Mouse (Mus musculus): Measurements from ENCODE around the gene Arid1b.
A peak's percentile ranks its signal among the peaks of the same experiment; 100 is the strongest.

Arid1b gene

DNA sequence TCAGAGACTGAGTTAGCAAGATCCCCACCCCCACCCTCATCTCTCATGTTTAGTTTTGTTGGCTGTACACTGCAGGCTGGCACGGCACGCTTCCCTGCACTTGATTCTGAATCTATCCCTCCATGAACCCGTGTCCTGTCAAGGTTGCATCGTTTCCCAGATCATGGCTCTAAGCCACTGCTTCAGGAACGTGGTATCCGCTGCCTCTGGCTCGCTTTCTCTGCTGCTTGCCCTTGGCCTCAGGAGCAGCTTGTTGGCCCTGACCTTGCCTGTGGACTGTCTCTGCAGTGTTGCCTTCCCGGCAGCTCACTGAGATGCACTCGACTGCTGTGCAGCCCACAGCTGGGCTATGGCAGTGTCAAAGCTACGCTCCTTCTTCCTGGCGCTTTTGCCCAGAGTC lies 252.6 kb downstream of the Arid1b start:
- DNase-seq (ENCODE audit: low spot score in 2 of 2): no peak

DNA sequence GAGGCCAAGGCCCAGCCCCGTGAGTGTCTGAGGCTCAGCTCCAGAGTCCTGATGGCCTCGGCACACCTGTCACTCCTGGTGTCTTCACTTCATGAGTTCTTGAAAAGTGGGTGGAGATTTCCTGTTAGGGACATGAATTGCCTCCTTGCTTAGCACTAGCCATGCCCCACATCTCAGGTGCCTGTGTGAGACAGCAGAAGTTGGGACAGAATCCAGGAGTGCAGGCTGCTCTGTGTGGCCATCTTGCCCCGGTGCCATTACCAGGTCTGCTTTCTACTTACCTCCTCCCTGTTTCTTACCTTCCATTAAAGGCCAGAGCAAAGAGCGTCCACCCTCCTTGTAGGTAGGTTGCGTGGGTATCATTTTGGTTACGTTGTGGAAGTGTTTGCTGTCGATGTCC lies 253.1 kb downstream of the Arid1b start:
- DNase-seq (ENCODE audit: low spot score in 2 of 2): no peak

DNA sequence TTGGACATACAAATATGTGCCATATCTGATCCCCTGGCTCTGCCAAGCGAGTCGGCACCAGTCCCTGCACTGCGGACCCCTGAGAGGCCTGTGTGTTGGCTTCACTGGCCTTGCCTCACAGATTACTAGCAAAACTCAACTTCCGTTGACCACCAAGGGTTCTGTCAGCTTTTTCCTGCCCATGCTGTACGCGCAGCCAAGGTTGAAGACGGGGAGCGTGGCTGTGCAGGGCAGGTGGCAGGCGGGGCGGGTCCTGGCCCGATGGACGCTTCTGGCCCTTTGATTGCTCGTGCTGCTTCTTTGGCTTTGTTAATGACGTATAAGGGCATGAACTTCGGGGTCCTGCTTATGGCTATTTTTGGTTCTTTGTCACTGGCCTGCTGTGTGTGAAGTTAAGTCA lies 253.6 kb downstream of the Arid1b start:
- DNase-seq (ENCODE audit: low spot score in 2 of 2): no peak

DNA sequence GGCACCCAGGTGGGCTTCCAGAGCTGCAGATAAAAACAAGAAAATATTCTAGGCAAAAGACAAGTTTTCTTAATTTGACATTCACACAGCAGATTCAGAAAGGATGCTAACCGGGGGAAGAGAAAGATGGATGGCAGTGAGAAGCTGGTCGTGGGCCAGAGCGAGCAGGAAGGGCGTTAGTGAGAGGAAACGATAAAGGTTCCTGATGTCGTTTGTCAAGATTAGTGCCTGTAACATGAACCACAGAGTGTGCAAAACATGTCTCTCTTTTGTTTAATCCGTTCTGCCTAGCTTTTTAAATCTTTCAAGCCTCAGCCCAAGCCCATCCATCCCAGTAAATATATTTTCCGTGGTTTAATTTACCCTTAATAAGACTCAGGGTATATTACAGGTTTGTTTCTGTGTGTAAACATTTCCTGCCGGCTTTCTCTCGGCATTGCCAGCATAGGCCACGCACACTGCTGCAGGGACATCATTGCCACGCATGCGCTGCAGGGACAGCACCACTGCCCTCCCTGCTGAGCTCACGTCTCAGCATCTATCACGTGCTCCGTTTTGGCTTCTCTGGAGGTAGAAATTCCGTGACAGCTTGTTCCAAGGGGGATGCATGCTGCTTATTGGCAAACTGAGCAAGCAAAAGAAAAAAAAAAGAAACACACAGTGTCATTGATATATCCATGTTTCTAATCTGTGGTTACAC lies 255.0 kb downstream of the Arid1b start:
- DNase-seq (ENCODE audit: low spot score in 2 of 2): peak; percentile 67 to 81

DNA sequence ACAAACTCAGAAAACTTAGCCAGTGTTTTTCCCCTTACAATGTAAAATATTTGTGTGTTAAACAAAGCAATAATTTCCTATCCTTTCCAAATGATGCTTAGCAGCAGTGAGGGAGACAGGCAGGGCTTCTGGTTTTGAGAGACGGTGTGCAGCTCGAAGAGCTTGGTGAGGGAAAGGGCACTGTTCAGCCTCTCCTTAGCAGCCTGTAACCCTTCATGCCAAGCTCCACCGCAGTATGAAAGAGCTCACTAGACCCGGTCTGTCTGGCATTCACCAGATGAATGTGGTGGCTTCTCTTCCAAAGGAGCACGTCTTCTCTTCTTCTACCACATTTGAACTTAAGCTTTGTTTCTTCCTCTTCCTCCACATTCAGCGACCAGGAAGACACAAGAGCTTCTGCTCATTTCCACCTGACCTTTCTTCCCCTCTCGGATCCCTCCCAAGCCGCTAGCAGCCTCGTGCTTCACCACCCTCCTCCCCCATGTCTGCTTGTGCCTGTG lies 255.6 kb downstream of the Arid1b start:
- DNase-seq (ENCODE audit: low spot score in 2 of 2): no peak

DNA sequence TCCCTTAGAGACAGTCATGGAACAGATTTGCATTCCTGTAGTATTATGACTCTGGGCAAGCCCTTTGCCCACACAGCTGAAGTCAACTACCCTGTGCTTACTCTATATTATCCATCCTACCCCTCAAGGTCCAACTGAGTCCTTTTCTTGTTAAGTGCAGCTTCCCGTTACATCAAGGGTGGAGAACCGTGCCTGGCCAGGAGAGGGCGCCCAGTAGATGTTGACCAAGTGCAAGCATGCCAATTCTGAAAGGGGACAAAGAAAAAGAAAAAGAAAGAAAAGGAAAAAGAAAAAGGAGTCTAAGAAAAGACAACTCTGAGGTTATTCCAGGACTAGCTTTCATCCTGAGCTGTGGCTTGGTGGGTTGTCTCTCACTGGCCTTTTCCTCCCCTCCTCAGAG lies 258.3 kb downstream of the Arid1b start:
- DNase-seq (ENCODE audit: low spot score in 2 of 2): peak; percentile 70 to 82

DNA sequence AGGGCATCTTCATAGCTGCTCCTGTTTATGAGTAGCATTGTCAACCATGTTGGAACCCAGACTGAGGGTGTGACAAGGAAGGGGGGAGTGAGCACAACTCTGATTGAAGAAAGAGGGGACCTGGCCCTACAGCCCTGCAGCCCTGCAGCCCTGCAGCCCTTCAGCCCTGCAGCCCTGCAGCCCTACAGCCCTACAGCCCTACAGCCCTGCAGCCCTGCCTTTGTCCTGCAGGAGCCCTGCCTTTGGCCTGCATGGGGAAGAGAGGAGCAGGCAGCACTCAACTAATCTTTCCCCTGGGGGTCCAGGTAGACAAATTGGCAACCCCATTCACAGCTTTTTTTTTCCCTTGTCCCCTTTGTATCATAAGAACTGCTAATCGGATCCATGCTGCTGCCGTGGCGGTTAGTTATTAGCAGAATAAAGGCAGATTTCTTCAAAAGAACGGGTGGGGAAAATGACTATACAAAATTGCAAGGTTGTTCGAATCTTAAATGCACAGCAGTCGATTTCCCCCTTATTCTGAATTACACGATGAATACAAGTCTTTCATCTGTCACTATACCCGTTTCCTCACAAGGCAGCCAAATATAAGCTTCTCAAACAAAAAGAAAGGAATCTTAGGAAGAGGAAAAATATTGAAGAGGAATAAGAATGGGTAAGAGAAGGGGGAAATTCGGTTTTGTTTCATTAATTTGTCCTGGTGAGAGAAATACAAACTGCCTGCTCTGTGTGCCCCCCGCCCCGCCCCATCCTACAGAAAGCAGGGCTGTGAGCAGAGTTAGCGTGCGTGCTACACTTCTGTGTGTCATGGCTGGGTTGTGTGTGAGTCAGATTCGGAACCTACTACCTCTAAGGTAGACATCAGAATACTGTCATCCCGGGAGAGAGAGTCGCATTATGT lies 260.8 kb downstream of the Arid1b start:
- DNase-seq (ENCODE audit: low spot score in 2 of 2): no peak

DNA sequence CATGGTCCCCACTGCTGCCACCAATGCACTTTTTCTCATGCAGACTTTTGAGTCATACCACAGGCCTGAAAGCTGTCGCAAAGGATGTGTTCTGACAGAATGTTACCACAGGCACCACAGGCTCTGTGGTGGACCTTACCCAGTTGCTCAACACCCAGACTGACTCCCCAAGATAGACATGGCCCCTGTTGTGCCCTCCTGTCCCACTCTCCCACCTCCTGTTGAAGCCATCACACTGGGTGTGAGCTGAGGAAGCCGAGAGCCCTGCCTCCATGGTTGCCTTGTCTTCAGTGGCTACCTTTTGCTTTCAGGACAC lies 261.4 kb downstream of the Arid1b start:
- DNase-seq (ENCODE audit: low spot score in 2 of 2): no peak

DNA sequence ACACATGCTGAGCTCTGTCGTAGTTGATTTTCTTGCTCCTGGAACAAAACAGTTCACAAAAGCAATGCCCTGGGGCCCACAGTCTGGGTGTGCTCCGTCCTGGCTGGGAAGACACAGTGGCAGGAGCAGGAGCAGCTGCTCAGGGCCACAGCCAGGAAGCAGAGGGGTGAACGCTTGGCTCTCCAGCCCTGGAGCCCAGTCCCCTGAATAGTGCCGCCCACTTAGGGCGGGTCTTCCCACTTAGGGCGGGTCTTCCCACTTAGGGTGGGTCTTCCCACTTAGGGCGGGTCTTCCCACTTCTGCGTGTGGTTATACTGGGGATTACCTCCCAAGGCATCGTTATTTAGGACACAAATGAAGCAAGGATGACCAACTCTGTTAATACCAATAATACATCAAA lies 264.8 kb downstream of the Arid1b start:
- no peak for DNase-seq (ENCODE audit: low spot score in 2 of 2)

DNA sequence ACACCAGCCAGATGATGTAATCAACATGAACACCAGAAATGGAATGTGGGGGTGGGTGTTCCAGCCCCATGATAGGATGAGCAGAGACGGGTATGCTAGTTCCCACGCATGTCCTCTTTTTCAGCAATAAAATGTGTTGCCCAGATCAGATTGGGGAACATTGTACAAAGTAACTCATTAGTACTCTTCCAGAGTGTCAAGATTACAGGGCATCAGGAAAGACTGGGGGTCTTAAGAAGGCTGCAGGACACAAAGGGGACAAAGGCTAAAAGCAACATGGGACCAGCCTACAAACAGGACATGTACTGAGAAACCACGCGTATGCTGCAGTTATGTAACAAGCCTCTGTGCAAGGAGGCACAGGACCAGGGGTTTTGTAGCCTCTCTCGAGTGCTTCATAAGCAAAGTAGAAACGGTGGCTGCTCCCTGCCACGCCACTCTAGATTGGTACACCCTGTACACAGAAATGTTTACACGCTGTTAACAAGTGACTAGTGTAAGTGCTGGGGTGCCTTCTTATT lies 267.1 kb downstream of the Arid1b start:
- DNase-seq (ENCODE audit: low spot score in 2 of 2): no peak

DNA sequence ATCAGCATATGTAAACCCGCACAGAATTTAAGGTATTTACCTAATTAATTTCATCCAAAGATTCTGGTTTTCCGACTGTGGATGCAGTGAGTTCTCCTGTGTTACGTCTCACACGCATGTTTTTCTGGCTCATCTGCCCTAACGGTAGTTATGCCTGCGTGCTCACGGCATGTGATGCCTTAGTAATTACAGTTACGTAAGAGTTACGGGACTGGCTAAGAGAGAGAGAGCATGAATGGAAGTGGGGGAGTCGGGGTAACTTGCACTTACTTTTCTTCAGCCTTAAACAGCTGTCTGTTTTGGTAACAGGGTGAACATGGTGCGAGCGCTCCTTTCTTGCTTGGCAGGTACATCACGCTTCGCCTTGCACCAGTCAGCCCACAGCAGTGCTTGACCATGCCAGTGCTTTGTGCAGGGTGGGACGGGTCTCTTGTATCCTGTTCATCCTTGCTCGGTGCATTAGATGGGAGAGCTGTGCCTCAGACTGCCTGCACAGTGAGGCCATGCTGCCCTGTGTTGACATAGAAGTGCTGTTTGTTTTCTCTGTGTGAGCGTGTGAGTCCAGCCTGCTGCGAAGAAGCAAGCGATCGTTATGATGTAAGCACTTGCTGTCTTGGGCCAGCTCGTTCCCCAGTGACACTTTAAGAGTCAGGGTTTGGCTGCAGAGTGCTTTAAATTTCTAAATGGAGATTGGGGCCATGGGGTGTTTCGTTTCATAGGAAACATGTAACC lies 267.9 kb downstream of the Arid1b start:
- no peak for DNase-seq (ENCODE audit: low spot score in 2 of 2)

DNA sequence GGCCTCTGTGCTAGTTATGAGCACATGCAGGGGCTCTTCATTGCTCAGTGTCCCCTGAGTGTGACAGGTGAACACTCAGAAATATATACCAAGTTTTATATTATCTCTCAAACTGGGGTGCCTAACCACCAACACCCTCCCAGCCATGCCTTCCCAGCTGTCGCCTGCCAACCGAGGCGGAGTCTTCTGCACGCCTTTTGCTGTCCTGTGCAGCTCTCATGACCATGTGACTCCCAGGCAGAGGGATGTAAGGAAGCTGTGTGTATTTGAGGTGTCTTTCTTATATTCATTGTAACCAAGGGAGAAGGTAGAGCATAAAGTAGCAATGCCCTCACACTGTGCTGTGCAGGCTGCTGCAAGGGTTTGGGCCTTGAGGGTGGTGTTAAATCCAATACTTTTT lies 268.7 kb downstream of the Arid1b start:
- no peak for DNase-seq (ENCODE audit: low spot score in 2 of 2)

DNA sequence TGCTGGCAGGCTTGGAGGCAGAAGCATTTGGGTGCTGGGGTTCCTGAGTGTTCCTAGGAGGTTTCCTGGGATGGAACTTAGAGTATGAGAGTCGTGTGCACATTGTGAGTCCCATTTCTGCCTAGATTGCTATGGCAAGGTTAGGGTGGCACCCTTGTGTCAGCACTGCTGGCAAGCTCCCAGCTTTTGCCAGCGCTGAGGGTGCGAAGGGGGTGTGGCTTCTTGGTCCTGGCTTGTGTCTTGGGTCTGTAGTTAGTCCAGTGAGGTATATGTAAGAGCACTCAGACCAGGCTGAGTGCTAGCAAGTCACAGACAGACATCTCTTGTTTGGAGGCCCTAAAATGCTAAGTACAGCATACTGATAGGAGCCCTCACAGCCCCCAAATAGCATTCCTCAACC lies 270.7 kb downstream of the Arid1b start:
- no peak for DNase-seq (ENCODE audit: low spot score in 2 of 2)

DNA sequence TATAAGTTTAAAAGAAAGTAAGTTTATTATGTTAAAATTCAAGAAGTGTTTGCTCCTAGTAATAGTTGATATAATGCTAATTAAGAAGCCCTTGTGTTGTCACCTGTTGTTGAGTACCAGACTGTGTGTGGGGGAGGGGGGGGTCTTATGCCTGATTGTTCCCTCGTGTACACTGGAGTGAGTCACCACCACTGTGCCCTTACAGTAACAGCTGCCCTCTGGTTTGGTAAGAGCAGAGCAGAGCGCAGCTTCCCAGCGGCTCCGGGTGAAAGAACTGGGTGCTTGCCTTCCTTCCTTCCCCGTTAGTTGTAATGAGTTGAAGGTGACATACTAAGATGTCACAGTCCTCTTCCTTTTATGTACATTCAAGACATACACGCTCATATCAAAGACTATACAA lies 271.5 kb downstream of the Arid1b start:
- no peak for DNase-seq (ENCODE audit: low spot score in 2 of 2)

DNA sequence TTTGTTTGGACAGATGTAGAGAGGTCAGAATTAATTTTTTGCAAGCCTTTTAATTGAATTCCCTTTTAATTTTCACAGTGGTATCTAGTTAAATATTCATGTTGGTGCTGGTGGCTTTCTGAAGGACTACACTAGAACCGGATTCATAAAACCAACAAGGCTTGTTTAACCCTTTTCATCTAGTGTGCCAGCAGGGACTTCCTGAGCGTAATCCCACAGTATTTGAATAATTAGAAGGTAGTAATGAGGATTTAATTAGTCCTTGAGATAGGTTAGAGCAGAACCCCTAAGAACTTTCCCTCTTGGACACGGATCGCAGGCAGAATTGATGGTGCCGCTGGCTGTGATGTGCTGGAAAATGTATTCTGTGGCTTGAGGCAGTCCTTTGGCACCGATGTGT lies 273.6 kb downstream of the Arid1b start:
- DNase-seq (ENCODE audit: low spot score in 2 of 2): no peak

DNA sequence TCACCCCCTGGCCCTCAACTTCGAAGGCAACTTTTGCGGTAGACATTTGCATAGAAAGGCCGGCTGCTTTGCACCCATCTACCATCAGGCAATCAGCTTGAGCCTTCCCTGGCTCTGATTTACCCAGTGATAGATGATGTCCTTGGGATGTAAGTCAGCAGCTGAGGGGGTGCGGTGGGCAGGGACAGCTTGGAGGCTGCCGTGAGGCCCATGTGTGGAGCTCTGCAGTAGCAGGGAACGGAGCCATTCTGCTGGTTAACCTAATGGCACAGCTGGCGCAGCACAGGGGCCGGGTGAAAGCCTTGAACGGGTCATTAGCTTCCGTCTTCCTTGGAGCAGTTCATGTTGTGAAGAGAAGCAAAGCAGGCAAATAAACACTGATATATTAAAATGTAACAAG lies 275.2 kb downstream of the Arid1b start:
- DNase-seq (ENCODE audit: low spot score in 2 of 2): no peak

DNA sequence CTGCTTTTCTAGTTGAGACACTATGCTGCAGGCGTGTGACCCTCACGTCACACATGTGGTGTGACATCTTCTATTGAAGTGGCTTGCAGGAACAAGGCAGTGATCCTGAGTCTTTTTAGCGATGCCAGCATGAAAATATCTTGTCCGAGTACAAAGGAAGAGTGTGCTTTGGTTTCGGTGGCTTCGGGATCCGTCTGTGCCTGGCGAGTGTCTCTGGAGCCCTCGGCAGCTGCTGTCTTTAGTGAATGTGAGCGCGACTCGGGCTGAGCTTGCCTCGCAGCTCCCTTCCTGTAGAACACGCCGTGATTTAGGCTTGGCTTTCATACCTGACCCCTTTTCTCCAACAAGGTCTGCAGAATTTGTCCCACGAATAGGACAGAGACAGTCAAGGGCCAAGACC lies 275.6 kb downstream of the Arid1b start:
- no peak for DNase-seq (ENCODE audit: low spot score in 2 of 2)

DNA sequence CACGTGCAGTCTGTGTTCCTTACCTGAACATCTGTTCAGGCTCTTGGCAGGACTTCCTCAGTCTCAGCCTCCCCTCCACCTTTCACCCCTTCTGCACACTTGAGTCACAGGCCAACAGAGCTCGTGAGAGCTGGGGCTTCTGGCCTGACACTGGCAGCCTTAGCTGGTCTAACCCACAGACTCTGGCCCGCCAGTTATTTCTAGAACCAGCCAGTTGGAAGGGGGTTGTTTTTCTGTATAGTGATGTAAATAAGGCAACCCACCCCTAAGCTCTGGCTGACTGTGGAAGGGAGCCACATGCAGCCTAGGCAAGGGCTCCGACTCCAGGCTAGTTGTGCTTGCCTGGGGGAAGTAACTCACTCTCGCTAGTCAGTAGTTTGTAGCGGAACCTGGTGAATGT lies 276.7 kb downstream of the Arid1b start:
- DNase-seq (ENCODE audit: low spot score in 2 of 2): no peak

DNA sequence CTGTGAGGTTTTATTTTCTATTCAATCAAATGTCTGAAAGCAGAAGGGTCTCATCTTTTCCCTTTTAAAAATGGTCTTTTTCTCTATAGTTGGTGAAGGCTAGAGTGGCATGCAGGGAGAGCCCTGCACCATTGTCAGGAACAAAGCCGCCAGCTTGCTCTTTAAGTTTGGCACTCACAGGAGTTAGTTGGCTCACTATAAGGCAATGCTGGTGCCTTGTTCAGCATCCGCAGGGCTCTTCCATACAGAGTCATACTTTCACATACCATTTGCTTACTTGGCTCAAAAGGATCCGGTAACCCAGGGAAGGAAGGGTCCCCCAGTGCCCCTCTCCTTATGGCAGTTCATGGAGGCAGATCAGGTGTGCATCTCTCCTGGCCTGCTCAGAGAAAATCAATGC lies 279.0 kb downstream of the Arid1b start:
- DNase-seq (ENCODE audit: low spot score in 2 of 2): no peak

DNA sequence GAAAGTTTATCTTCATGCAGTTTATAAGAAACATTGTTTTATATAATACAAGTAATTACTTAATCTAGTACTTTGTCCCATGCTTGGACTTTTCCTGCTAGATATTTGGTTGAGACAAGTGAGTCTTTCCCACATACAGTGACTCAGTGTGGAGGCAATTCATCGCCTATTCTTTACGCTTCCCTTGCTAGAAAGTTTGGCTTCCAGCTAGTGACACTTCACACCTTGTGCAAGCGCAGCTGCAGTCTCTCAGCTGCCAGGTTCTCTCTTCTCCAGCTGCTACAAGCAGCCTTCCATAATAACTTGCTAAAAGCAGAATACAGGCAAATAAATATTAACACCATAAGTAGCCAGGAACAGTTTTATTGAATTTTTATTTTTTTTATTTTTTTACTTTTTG lies 279.6 kb downstream of the Arid1b start:
- DNase-seq (ENCODE audit: low spot score in 2 of 2): no peak

DNA sequence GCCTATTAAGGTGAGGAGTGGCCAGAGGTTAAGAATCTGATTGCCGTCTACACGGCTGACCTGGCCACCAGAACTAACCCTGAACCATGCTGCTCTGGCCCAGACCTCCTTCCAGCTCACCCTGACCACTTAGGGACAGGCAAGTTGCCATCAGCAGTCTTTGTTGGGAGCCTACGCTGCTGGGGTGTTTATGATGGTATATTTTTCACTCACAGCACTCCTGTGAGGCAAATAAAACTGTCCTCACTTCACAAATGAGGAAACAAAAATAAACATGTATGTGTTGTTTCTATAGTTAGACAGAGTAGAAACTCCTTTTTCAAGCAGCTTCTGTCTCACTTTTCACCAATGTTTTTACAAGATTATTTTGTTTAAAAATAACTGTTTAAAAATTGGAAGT lies 280.3 kb downstream of the Arid1b start:
- DNase-seq (ENCODE audit: low spot score in 2 of 2): no peak

DNA sequence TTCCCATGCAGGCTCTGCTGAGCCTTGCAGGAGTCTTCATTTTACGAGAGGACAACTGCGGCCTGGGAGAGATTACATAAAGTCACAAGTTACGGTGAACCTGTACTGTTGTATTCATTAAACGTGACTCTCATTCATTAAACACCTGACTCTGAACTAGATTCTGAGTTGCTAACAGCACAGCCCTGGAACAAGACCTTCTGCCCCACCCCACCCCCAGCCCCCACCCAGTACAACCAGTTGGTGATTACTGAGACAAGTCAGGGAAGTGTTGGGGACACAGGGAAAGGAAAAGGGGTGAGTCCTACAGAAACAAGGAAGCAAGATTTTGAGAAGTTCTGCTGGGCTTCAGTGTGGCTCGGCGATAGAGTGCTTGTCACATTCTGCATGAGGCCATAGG lies 281.6 kb downstream of the Arid1b start:
- DNase-seq (ENCODE audit: low spot score in 2 of 2): no peak
